Mouse (Mus musculus): ENCODE measurements at regions not wholly inside any gene's neighbourhood (a gene's known extent, or its start where the extent isn't known, plus 50 kb on each side); places are given as distances from the start of the nearest gene placed in this dataset.

- Histone ChIP-seq H3K9ac (no peak overlapping the region), H3K27me3 (peaks cover 10% of the 10 kb centered on the region; the same call in 1 of the 2 replicates), H3K4me3 (replicated peaks) (no peak overlapping the region), H3K4me2 (no peak overlapping the region), H3K27ac (no peak overlapping the region), H3K36me3 (no peaks in the 10 kb centered on the region), H3K9me3 (replicated peaks) (no peaks in the 10 kb centered on the region), H3K4me1 (peaks cover 7% of the 10 kb centered on the region)
- WGBS, result 72% methylated on average over 13 of the region's 13 CpGs
- ATAC-seq (replicated peaks; ENCODE audit: low FRiP score), result no peak
Observed at GRCm38 (mm10) chr16:93380717-93381671, 222.9 kb downstream of the Setd4 start.

GRCm38 (mm10) chr16:93380117-93380516 lies 223.7 kb downstream of the Setd4 start:
- ATAC-seq (replicated peaks; ENCODE audit: low FRiP score), result no peak
- Histone ChIP-seq H3K27ac (no peak overlapping the region), H3K9me3 (replicated peaks) (no peaks in the 10 kb centered on the region), H3K27me3 (peaks cover 7% of the 10 kb centered on the region; the same call in 1 of the 2 replicates), H3K4me1 (peaks cover 10% of the 10 kb centered on the region), H3K4me3 (replicated peaks) (no peak overlapping the region), H3K9ac (no peak overlapping the region), H3K4me2 (no peak overlapping the region), H3K36me3 (no peaks in the 10 kb centered on the region)
- 61% methylated on average over 4 of the region's 4 CpGs for WGBS

GRCm38 (mm10) chr16:93379611-93380010 lies 224.3 kb downstream of the Setd4 start:
- Histone ChIP-seq H3K4me2 (no peak overlapping the region), H3K4me3 (replicated peaks) (no peak overlapping the region), H3K9me3 (replicated peaks) (no peaks in the 10 kb centered on the region), H3K4me1 (peaks cover 16% of the 10 kb centered on the region), H3K27me3 (peaks cover 7% of the 10 kb centered on the region; the same call in 1 of the 2 replicates), H3K27ac (no peak overlapping the region), H3K36me3 (no peaks in the 10 kb centered on the region), H3K9ac (no peak overlapping the region)
- ATAC-seq (replicated peaks; ENCODE audit: low FRiP score), result no peak
- 56% methylated on average over 6 of the region's 6 CpGs for WGBS

GRCm38 (mm10) chr16:93374669-93375068 lies 229.2 kb downstream of the Setd4 start:
- peaks cover 20% of the 10 kb centered on the region for H3K4me1 ChIP-seq
- WGBS, result 40% methylated on average over 6 of the region's 6 CpGs
- 0 out of 2 replicates have a peak overlapping the region, but pooled peaks have one; percentile 22 for H3K27ac ChIP-seq
- H3K27me3 ChIP-seq, result 0 out of 2 replicates have a peak, but pooled peaks cover 7% of the 10 kb centered on the region
- H3K4me2 ChIP-seq, result no peak overlapping the region
- H3K9me3 ChIP-seq (replicated peaks), result no peaks in the 10 kb centered on the region
- no peaks in the 10 kb centered on the region for H3K36me3 ChIP-seq
- ATAC-seq (replicated peaks; ENCODE audit: low FRiP score), result no peak
- H3K9ac ChIP-seq, result no peak overlapping the region
- H3K4me3 ChIP-seq (replicated peaks), result no peak overlapping the region

- 0 out of 2 replicates have a peak, but pooled peaks cover 4% of the 10 kb centered on the region for H3K27me3 ChIP-seq
- H3K4me1 ChIP-seq, result peaks cover 33% of the 10 kb centered on the region
- no peak overlapping the region for H3K4me2 ChIP-seq
- no peaks in the 10 kb centered on the region for H3K36me3 ChIP-seq
- no peak overlapping the region for H3K4me3 ChIP-seq (replicated peaks)
- H3K27ac ChIP-seq, result no peak overlapping the region
- H3K9me3 ChIP-seq (replicated peaks), result no peaks in the 10 kb centered on the region
- ATAC-seq (replicated peaks; ENCODE audit: low FRiP score), result no peak
- no peak overlapping the region for H3K9ac ChIP-seq
- 72% methylated on average over 10 of the region's 10 CpGs for WGBS
Observed at GRCm38 (mm10) chr16:93369766-93370146, 234.1 kb downstream of the Setd4 start.

GRCm38 (mm10) chr16:93368824-93369765 lies 234.8 kb downstream of the Setd4 start:
- 73% methylated on average over 21 of the region's 21 CpGs for WGBS
- no peak overlapping the region for H3K4me2 ChIP-seq
- no peaks in the 10 kb centered on the region for H3K36me3 ChIP-seq
- ATAC-seq (replicated peaks; ENCODE audit: low FRiP score), result no peak
- H3K9me3 ChIP-seq (replicated peaks), result no peaks in the 10 kb centered on the region
- H3K9ac ChIP-seq, result no peak overlapping the region
- H3K4me3 ChIP-seq (replicated peaks), result no peak overlapping the region
- peaks cover 28% of the 10 kb centered on the region for H3K4me1 ChIP-seq
- H3K27ac ChIP-seq, result no peak overlapping the region
- H3K27me3 ChIP-seq, result 0 out of 2 replicates have a peak, but pooled peaks cover 4% of the 10 kb centered on the region

- Histone ChIP-seq H3K36me3 (no peaks in the 10 kb centered on the region), H3K4me1 (peaks cover 28% of the 10 kb centered on the region), H3K27ac (peak overlapping the region; percentile 56), H3K9ac (no peak overlapping the region), H3K27me3 (0 out of 2 replicates have a peak, but pooled peaks cover 4% of the 10 kb centered on the region), H3K4me3 (replicated peaks) (no peak overlapping the region), H3K4me2 (no peak overlapping the region), H3K9me3 (replicated peaks) (no peaks in the 10 kb centered on the region)
- ATAC-seq (replicated peaks; ENCODE audit: low FRiP score), result 0 out of 2 replicates have a peak, but pooled peaks have one; percentile 37
- WGBS, result 65% methylated on average over 6 of the region's 6 CpGs
Observed at GRCm38 (mm10) chr16:93367995-93368394, 235.9 kb downstream of the Setd4 start.

- Histone ChIP-seq H3K9ac (no peak overlapping the region), H3K27ac (peak overlapping the region; percentile 56), H3K4me3 (replicated peaks) (no peak overlapping the region), H3K4me2 (no peak overlapping the region), H3K9me3 (replicated peaks) (no peaks in the 10 kb centered on the region), H3K27me3 (0 out of 2 replicates have a peak, but pooled peaks cover 4% of the 10 kb centered on the region), H3K4me1 (peaks cover 28% of the 10 kb centered on the region), H3K36me3 (no peaks in the 10 kb centered on the region)
- peak; percentile 78 for ATAC-seq (replicated peaks; ENCODE audit: low FRiP score)
- 58% methylated on average over 8 of the region's 8 CpGs for WGBS
Observed at GRCm38 (mm10) chr16:93367246-93367805, 236.5 kb downstream of the Setd4 start.

- H3K27ac ChIP-seq, result peak overlapping the region; percentile 56
- H3K4me1 ChIP-seq, result peaks cover 23% of the 10 kb centered on the region
- no peak for ATAC-seq (replicated peaks; ENCODE audit: low FRiP score)
- H3K4me2 ChIP-seq, result no peak overlapping the region
- no peaks in the 10 kb centered on the region for H3K9me3 ChIP-seq (replicated peaks)
- H3K36me3 ChIP-seq, result no peaks in the 10 kb centered on the region
- H3K9ac ChIP-seq, result no peak overlapping the region
- 73% methylated on average over 5 of the region's 5 CpGs for WGBS
- H3K4me3 ChIP-seq (replicated peaks), result no peak overlapping the region
- no peaks in the 10 kb centered on the region for H3K27me3 ChIP-seq
Observed at GRCm38 (mm10) chr16:93366383-93366941, 237.4 kb downstream of the Setd4 start.

GRCm38 (mm10) chr16:93365236-93365951 lies 238.5 kb downstream of the Setd4 start:
- H3K9ac ChIP-seq, result no peak overlapping the region

GRCm38 (mm10) chr16:93359772-93360171 lies 244.1 kb downstream of the Setd4 start:
- no peaks in the 10 kb centered on the region for H3K36me3 ChIP-seq
- H3K4me3 ChIP-seq (replicated peaks), result no peak overlapping the region
- H3K9ac ChIP-seq, result no peak overlapping the region
- 93% methylated on average over 8 of the region's 8 CpGs for WGBS
- H3K4me1 ChIP-seq, result 0 out of 2 replicates have a peak, but pooled peaks cover 3% of the 10 kb centered on the region
- no peak overlapping the region for H3K4me2 ChIP-seq
- no peaks in the 10 kb centered on the region for H3K27me3 ChIP-seq
- no peak for ATAC-seq (replicated peaks; ENCODE audit: low FRiP score)
- H3K9me3 ChIP-seq (replicated peaks), result no peaks in the 10 kb centered on the region
- no peak overlapping the region for H3K27ac ChIP-seq

More at GRCm38 (mm10) chr16:93365236-93365951, 238.5 kb downstream of the Setd4 start:
- no peak for ATAC-seq (replicated peaks; ENCODE audit: low FRiP score)
- Histone ChIP-seq H3K4me1 (peaks cover 23% of the 10 kb centered on the region), H3K36me3 (no peaks in the 10 kb centered on the region), H3K27ac (no peak overlapping the region), H3K9me3 (replicated peaks) (no peaks in the 10 kb centered on the region), H3K4me2 (no peak overlapping the region), H3K27me3 (no peaks in the 10 kb centered on the region), H3K4me3 (replicated peaks) (no peak overlapping the region)
- 74% methylated on average over 3 of the region's 3 CpGs for WGBS

Data from kidney, embryonic 15.5 days (tissue).